Mouse (Mus musculus): ENCODE results near the gene Brat1. TPM values are rescaled to one million over a fixed set of nuclear protein-coding genes. Genes with fewer than 3 reads are reported as not detected.

Gene Brat1
- polyA plus RNA-seq, 1 experiment, result 22.5 TPM

GRCm38 (mm10) chr5:140733336-140733735, 28.5 kb downstream of the Brat1 start:
- Histone ChIP-seq H3K4me3 (ENCODE audit: control insufficient read depth, low read depth, low read length) (no peak overlapping the region), H3K36me3 (ENCODE audit: control insufficient read depth, insufficient read depth, low read length) (no peaks in the 10 kb centered on the region)
- TF ChIP-seq POLR2A (IDR thresholded peaks at IDR 0.05; ENCODE audit: control insufficient read depth, low read depth, low read length) (no peak), CTCF (IDR thresholded peaks at IDR 0.05; ENCODE audit: control insufficient read depth, insufficient read depth, insufficient replicate concordance, low read depth, low read length) (no peak)

GRCm38 (mm10) chr5:140735297-140735696, 30.5 kb downstream of the Brat1 start:
- H3K4me3 ChIP-seq (ENCODE audit: control insufficient read depth, low read depth, low read length), result peak overlapping the region; percentile 46
- no peaks in the 10 kb centered on the region for H3K27me3 ChIP-seq (ENCODE audit: control insufficient read depth, insufficient read depth, low read length)
- TF ChIP-seq CTCF (IDR thresholded peaks at IDR 0.05; ENCODE audit: control insufficient read depth, insufficient read depth, insufficient replicate concordance, low read depth, low read length) (no peak), POLR2A (IDR thresholded peaks at IDR 0.05; ENCODE audit: control insufficient read depth, low read depth, low read length) (no peak)
- H3K4me1 ChIP-seq (ENCODE audit: control insufficient read depth, insufficient read depth, low read length), result peaks cover 20% of the 10 kb centered on the region
- no peaks in the 10 kb centered on the region for H3K36me3 ChIP-seq (ENCODE audit: control insufficient read depth, insufficient read depth, low read length)
- no peak overlapping the region for H3K27ac ChIP-seq (ENCODE audit: control insufficient read depth, insufficient read depth, low read depth, low read length)

More at GRCm38 (mm10) chr5:140733336-140733735, 28.5 kb downstream of the Brat1 start:
- H3K4me1 ChIP-seq (ENCODE audit: control insufficient read depth, insufficient read depth, low read length), result peaks cover 18% of the 10 kb centered on the region
- H3K27ac ChIP-seq (ENCODE audit: control insufficient read depth, insufficient read depth, low read depth, low read length), result no peak overlapping the region
- H3K27me3 ChIP-seq (ENCODE audit: control insufficient read depth, insufficient read depth, low read length), result no peaks in the 10 kb centered on the region

GRCm38 (mm10) chr5:140736166-140736565, 31.4 kb downstream of the Brat1 start:
- H3K36me3 ChIP-seq (ENCODE audit: control insufficient read depth, insufficient read depth, low read length), result no peaks in the 10 kb centered on the region
- no peak for TF ChIP-seq POLR2A (IDR thresholded peaks at IDR 0.05; ENCODE audit: control insufficient read depth, low read depth, low read length)
- TF ChIP-seq CTCF (IDR thresholded peaks at IDR 0.05; ENCODE audit: control insufficient read depth, insufficient read depth, insufficient replicate concordance, low read depth, low read length), result no peak
- no peak overlapping the region for H3K27ac ChIP-seq (ENCODE audit: control insufficient read depth, insufficient read depth, low read depth, low read length)
- no peaks in the 10 kb centered on the region for H3K27me3 ChIP-seq (ENCODE audit: control insufficient read depth, insufficient read depth, low read length)
- 0 out of 2 replicates have a peak overlapping the region, but pooled peaks have one; percentile 9 for H3K4me3 ChIP-seq (ENCODE audit: control insufficient read depth, low read depth, low read length)
- peaks cover 20% of the 10 kb centered on the region for H3K4me1 ChIP-seq (ENCODE audit: control insufficient read depth, insufficient read depth, low read length)

- no peak overlapping the region for H3K4me3 ChIP-seq (ENCODE audit: control insufficient read depth, low read depth, low read length)
- H3K36me3 ChIP-seq (ENCODE audit: control insufficient read depth, insufficient read depth, low read length), result no peaks in the 10 kb centered on the region
- H3K27me3 ChIP-seq (ENCODE audit: control insufficient read depth, insufficient read depth, low read length), result no peaks in the 10 kb centered on the region
- TF ChIP-seq POLR2A (IDR thresholded peaks at IDR 0.05; ENCODE audit: control insufficient read depth, low read depth, low read length) (no peak), CTCF (IDR thresholded peaks at IDR 0.05; ENCODE audit: control insufficient read depth, insufficient read depth, insufficient replicate concordance, low read depth, low read length) (no peak)
- peaks cover 17% of the 10 kb centered on the region for H3K4me1 ChIP-seq (ENCODE audit: control insufficient read depth, insufficient read depth, low read length)
- H3K27ac ChIP-seq (ENCODE audit: control insufficient read depth, insufficient read depth, low read depth, low read length), result no peak overlapping the region
Observed at GRCm38 (mm10) chr5:140739813-140740212, 35.0 kb downstream of the Brat1 start.

- H3K4me3 ChIP-seq (ENCODE audit: control insufficient read depth, low read depth, low read length), result no peak overlapping the region
- H3K36me3 ChIP-seq (ENCODE audit: control insufficient read depth, insufficient read depth, low read length), result no peaks in the 10 kb centered on the region
- no peaks in the 10 kb centered on the region for H3K27me3 ChIP-seq (ENCODE audit: control insufficient read depth, insufficient read depth, low read length)
- peaks cover 8% of the 10 kb centered on the region for H3K4me1 ChIP-seq (ENCODE audit: control insufficient read depth, insufficient read depth, low read length)
- TF ChIP-seq POLR2A (IDR thresholded peaks at IDR 0.05; ENCODE audit: control insufficient read depth, low read depth, low read length), result no peak
- TF ChIP-seq CTCF (IDR thresholded peaks at IDR 0.05; ENCODE audit: control insufficient read depth, insufficient read depth, insufficient replicate concordance, low read depth, low read length), result no peak
- no peak overlapping the region for H3K27ac ChIP-seq (ENCODE audit: control insufficient read depth, insufficient read depth, low read depth, low read length)
Observed at GRCm38 (mm10) chr5:140741040-140741439, 36.2 kb downstream of the Brat1 start.

- Histone ChIP-seq H3K4me3 (ENCODE audit: control insufficient read depth, low read depth, low read length) (no peak overlapping the region), H3K27me3 (ENCODE audit: control insufficient read depth, insufficient read depth, low read length) (no peaks in the 10 kb centered on the region), H3K27ac (ENCODE audit: control insufficient read depth, insufficient read depth, low read depth, low read length) (no peak overlapping the region), H3K4me1 (ENCODE audit: control insufficient read depth, insufficient read depth, low read length) (peaks cover 3% of the 10 kb centered on the region; the same call in 1 of the 2 replicates), H3K36me3 (ENCODE audit: control insufficient read depth, insufficient read depth, low read length) (no peaks in the 10 kb centered on the region)
- TF ChIP-seq CTCF (IDR thresholded peaks at IDR 0.05; ENCODE audit: control insufficient read depth, insufficient read depth, insufficient replicate concordance, low read depth, low read length), result no peak
- TF ChIP-seq POLR2A (IDR thresholded peaks at IDR 0.05; ENCODE audit: control insufficient read depth, low read depth, low read length), result no peak
Observed at GRCm38 (mm10) chr5:140741877-140742276, 37.1 kb downstream of the Brat1 start.

- no peak overlapping the region for H3K4me3 ChIP-seq (ENCODE audit: control insufficient read depth, low read depth, low read length)
- H3K36me3 ChIP-seq (ENCODE audit: control insufficient read depth, insufficient read depth, low read length), result no peaks in the 10 kb centered on the region
- H3K4me1 ChIP-seq (ENCODE audit: control insufficient read depth, insufficient read depth, low read length), result peaks cover 3% of the 10 kb centered on the region; the same call in 1 of the 2 replicates
- TF ChIP-seq POLR2A (IDR thresholded peaks at IDR 0.05; ENCODE audit: control insufficient read depth, low read depth, low read length) (no peak), CTCF (IDR thresholded peaks at IDR 0.05; ENCODE audit: control insufficient read depth, insufficient read depth, insufficient replicate concordance, low read depth, low read length) (no peak)
- H3K27ac ChIP-seq (ENCODE audit: control insufficient read depth, insufficient read depth, low read depth, low read length), result no peak overlapping the region
- H3K27me3 ChIP-seq (ENCODE audit: control insufficient read depth, insufficient read depth, low read length), result no peaks in the 10 kb centered on the region
Observed at GRCm38 (mm10) chr5:140743706-140744131, 38.9 kb downstream of the Brat1 start.
